Mouse (Mus musculus): ENCODE measurements around the gene Rims1.

Rims1 gene

GRCm38 (mm10) chr1:22252873-22253272 is 552.9 kb downstream of the Rims1 start:
- no peak for DNase-seq (ENCODE audit: low read depth, low spot score)

- peak; percentile 58 for DNase-seq (ENCODE audit: low read depth, low spot score)
These were observed 556.9 kb downstream of the Rims1 start for GRCm38 (mm10) chr1:22248898-22249386.

GRCm38 (mm10) chr1:22245748-22246147 is 560.0 kb downstream of the Rims1 start:
- DNase-seq (ENCODE audit: low read depth, low spot score), result no peak
